Mouse (Mus musculus): ENCODE data around the gene Dlst. TPM values are rescaled to one million over a fixed set of nuclear protein-coding genes. Genes with fewer than 3 reads are reported as not detected.

Dlst gene
- polyA plus RNA-seq, 1 experiment, result 151 TPM

- Histone ChIP-seq H3K27ac (ENCODE audit: insufficient read depth, low read length) (no peak overlapping the region), H3K4me1 (ENCODE audit: control insufficient read depth, insufficient read depth, low read length) (peaks cover 14% of the 10 kb centered on the region), H3K4me3 (ENCODE audit: insufficient read depth, low read length) (no peak overlapping the region)
- TF ChIP-seq POLR2A (IDR thresholded peaks at IDR 0.05; ENCODE audit: low read depth, low read length) (no peak), CTCF (IDR thresholded peaks at IDR 0.05; ENCODE audit: borderline replicate concordance, insufficient read depth, low read length) (no peak)
These were observed 15.5 kb upstream of the Dlst start for GRCm38 (mm10) chr12:85095146-85095545.

DNA sequence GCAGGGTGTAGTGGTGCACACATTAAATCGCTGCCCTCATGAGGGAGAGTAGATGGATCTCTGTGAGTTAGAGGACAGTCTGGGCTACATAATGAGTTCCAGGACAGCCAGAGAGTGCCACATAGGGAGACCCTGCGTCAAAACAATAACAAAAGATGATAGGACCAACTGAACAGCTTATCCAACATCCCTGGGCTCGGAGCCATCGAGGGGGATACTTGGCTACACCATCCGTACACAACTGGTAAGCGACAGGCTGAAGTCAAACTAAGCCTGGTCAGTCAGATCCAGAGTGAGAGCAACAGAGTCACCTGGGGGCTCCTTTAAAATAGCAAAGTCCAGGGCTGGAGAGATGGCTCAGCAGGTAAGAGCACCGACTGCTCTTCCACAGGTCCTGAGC is 14.8 kb upstream of the Dlst start:
- no peak overlapping the region for H3K4me3 ChIP-seq (ENCODE audit: insufficient read depth, low read length)
- no peak overlapping the region for H3K27ac ChIP-seq (ENCODE audit: insufficient read depth, low read length)
- no peak for TF ChIP-seq CTCF (IDR thresholded peaks at IDR 0.05; ENCODE audit: borderline replicate concordance, insufficient read depth, low read length)
- TF ChIP-seq POLR2A (IDR thresholded peaks at IDR 0.05; ENCODE audit: low read depth, low read length), result no peak
- peaks cover 16% of the 10 kb centered on the region for H3K4me1 ChIP-seq (ENCODE audit: control insufficient read depth, insufficient read depth, low read length)

- no peak overlapping the region for H3K4me3 ChIP-seq (ENCODE audit: insufficient read depth, low read length)
- H3K27ac ChIP-seq (ENCODE audit: insufficient read depth, low read length), result no peak overlapping the region
- 0 out of 2 replicates have a peak, but pooled peaks cover 2% of the 10 kb centered on the region for H3K4me1 ChIP-seq (ENCODE audit: control insufficient read depth, insufficient read depth, low read length)
- TF ChIP-seq POLR2A (IDR thresholded peaks at IDR 0.05; ENCODE audit: low read depth, low read length) (no peak), CTCF (IDR thresholded peaks at IDR 0.05; ENCODE audit: borderline replicate concordance, insufficient read depth, low read length) (no peak)
These were observed 9.6 kb upstream of the Dlst start for GRCm38 (mm10) chr12:85101001-85101400.

- no peak for TF ChIP-seq POLR2A (IDR thresholded peaks at IDR 0.05; ENCODE audit: low read depth, low read length)
- TF ChIP-seq CTCF (IDR thresholded peaks at IDR 0.05; ENCODE audit: borderline replicate concordance, insufficient read depth, low read length), result no peak
- Histone ChIP-seq H3K27ac (ENCODE audit: insufficient read depth, low read length) (no peak overlapping the region), H3K4me1 (ENCODE audit: control insufficient read depth, insufficient read depth, low read length) (0 out of 2 replicates have a peak, but pooled peaks cover 2% of the 10 kb centered on the region), H3K4me3 (ENCODE audit: insufficient read depth, low read length) (no peak overlapping the region)
These were observed 9.0 kb upstream of the Dlst start for GRCm38 (mm10) chr12:85101521-85102106.

- Histone ChIP-seq H3K27ac (ENCODE audit: insufficient read depth, low read length) (no peak overlapping the region), H3K4me3 (ENCODE audit: insufficient read depth, low read length) (no peak overlapping the region), H3K4me1 (ENCODE audit: control insufficient read depth, insufficient read depth, low read length) (0 out of 2 replicates have a peak, but pooled peaks cover 2% of the 10 kb centered on the region)
- no peak for TF ChIP-seq CTCF (IDR thresholded peaks at IDR 0.05; ENCODE audit: borderline replicate concordance, insufficient read depth, low read length)
- no peak for TF ChIP-seq POLR2A (IDR thresholded peaks at IDR 0.05; ENCODE audit: low read depth, low read length)
These were observed 7.5 kb upstream of the Dlst start for GRCm38 (mm10) chr12:85103096-85103495.

GRCm38 (mm10) chr12:85104789-85105188 is 5.8 kb upstream of the Dlst start:
- Histone ChIP-seq H3K4me1 (ENCODE audit: control insufficient read depth, insufficient read depth, low read length) (0 out of 2 replicates have a peak, but pooled peaks cover 2% of the 10 kb centered on the region), H3K4me3 (ENCODE audit: insufficient read depth, low read length) (no peak overlapping the region), H3K27ac (ENCODE audit: insufficient read depth, low read length) (no peak overlapping the region)
- TF ChIP-seq CTCF (IDR thresholded peaks at IDR 0.05; ENCODE audit: borderline replicate concordance, insufficient read depth, low read length) (no peak), POLR2A (IDR thresholded peaks at IDR 0.05; ENCODE audit: low read depth, low read length) (no peak)

- no peak overlapping the region for H3K27ac ChIP-seq (ENCODE audit: insufficient read depth, low read length)
- no peak for TF ChIP-seq CTCF (IDR thresholded peaks at IDR 0.05; ENCODE audit: borderline replicate concordance, insufficient read depth, low read length)
- no peak for TF ChIP-seq POLR2A (IDR thresholded peaks at IDR 0.05; ENCODE audit: low read depth, low read length)
- H3K4me3 ChIP-seq (ENCODE audit: insufficient read depth, low read length), result no peak overlapping the region
- no peaks in the 10 kb centered on the region for H3K4me1 ChIP-seq (ENCODE audit: control insufficient read depth, insufficient read depth, low read length)
These were observed 4.3 kb upstream of the Dlst start for GRCm38 (mm10) chr12:85106292-85106691.

GRCm38 (mm10) chr12:85108643-85109042 is 2.0 kb upstream of the Dlst start:
- TF ChIP-seq CTCF (IDR thresholded peaks at IDR 0.05; ENCODE audit: borderline replicate concordance, insufficient read depth, low read length), result no peak
- TF ChIP-seq POLR2A (IDR thresholded peaks at IDR 0.05; ENCODE audit: low read depth, low read length), result no peak
- Histone ChIP-seq H3K4me1 (ENCODE audit: control insufficient read depth, insufficient read depth, low read length) (peaks cover 8% of the 10 kb centered on the region), H3K27ac (ENCODE audit: insufficient read depth, low read length) (no peak overlapping the region), H3K4me3 (ENCODE audit: insufficient read depth, low read length) (no peak overlapping the region)

- TF ChIP-seq CTCF (IDR thresholded peaks at IDR 0.05; ENCODE audit: borderline replicate concordance, insufficient read depth, low read length), result no peak
- TF ChIP-seq POLR2A (IDR thresholded peaks at IDR 0.05; ENCODE audit: low read depth, low read length), result no peak
- H3K4me3 ChIP-seq (ENCODE audit: insufficient read depth, low read length), result no peak overlapping the region
These were observed 1.2 kb upstream of the Dlst start for GRCm38 (mm10) chr12:85109426-85109825.

GRCm38 (mm10) chr12:85110011-85110697 is 479 bp upstream of the Dlst start:
- peak overlapping the region; percentile 53 for H3K27ac ChIP-seq (ENCODE audit: insufficient read depth, low read length)
- TF ChIP-seq CTCF (IDR thresholded peaks at IDR 0.05; ENCODE audit: borderline replicate concordance, insufficient read depth, low read length) (no peak), POLR2A (IDR thresholded peaks at IDR 0.05; ENCODE audit: low read depth, low read length) (peak; percentile 52)
- peaks cover 8% of the 10 kb centered on the region for H3K4me1 ChIP-seq (ENCODE audit: control insufficient read depth, insufficient read depth, low read length)
- H3K4me3 ChIP-seq (ENCODE audit: insufficient read depth, low read length), result peak overlapping the region; percentile 83

More at GRCm38 (mm10) chr12:85109426-85109825, 1.2 kb upstream of the Dlst start:
- H3K27ac ChIP-seq (ENCODE audit: insufficient read depth, low read length), result no peak overlapping the region
- H3K4me1 ChIP-seq (ENCODE audit: control insufficient read depth, insufficient read depth, low read length), result peaks cover 8% of the 10 kb centered on the region
